Mouse (Mus musculus) bone marrow, adult 2 months (tissue): ENCODE measurements at regions not wholly inside any gene's neighbourhood (a gene's known extent, or its start where the extent isn't known, plus 50 kb on each side); places are given as distances from the start of the nearest gene placed in this dataset.

Source experiments
- H3K27ac ChIP-seq: fragments of 200-500 bp; 2 replicates; pipeline ENCODE4 v1.5.1; 2012; ENCODE audit warnings: low read depth, mild to moderate bottlenecking, control low read depth, inconsistent platforms, low read length; ENCODE audit not compliant: control insufficient read depth, poor library complexity, insufficient read depth
- H3K4me1 ChIP-seq: fragments of 200-500 bp; 2 replicates; pipeline ENCODE4 v1.6.1; 2011; ENCODE audit warnings: low read length; ENCODE audit not compliant: control insufficient read depth, insufficient read depth
- H3K4me3 ChIP-seq: fragments of 200-500 bp; replicated peaks from 2 replicates; pipeline ENCODE3; 2011; ENCODE audit warnings: mild to moderate bottlenecking, low read depth, low read length, control low read depth; ENCODE audit not compliant: control insufficient read depth
- CTCF ChIP-seq: fragments of 200-500 bp; IDR thresholded peaks from 2 replicates; pipeline ENCODE4 v1.5.1; 2011; ENCODE audit warnings: low read length, control low read depth; ENCODE audit not compliant: control insufficient read depth, insufficient read depth
- POLR2A ChIP-seq: fragments of 200-500 bp; IDR thresholded peaks from 2 replicates; pipeline ENCODE4 v1.6.1; 2011; ENCODE audit warnings: low read depth, mild to moderate bottlenecking, control low read depth, low read length, borderline replicate concordance; ENCODE audit not compliant: control insufficient read depth
- whole genome bisulfite sequencing: fragments of 180-500 bp; shearing (Covaris S2); methylation state at CpG from one replicate; pipeline ENCODE4 v1.1.7; 2018; 5-methylcytosine and 5-hydroxymethylcytosine counted together

- Histone ChIP-seq H3K4me1 (peaks cover 2% of the 10 kb centered on the region), H3K27ac (no peak overlapping the region), H3K4me3 (no peak overlapping the region)
- TF ChIP-seq CTCF = no peak
- TF ChIP-seq POLR2A = no peak
- WGBS = 72% methylated on average over 10 of the region's 10 CpGs
Observed at GRCm38 (mm10) chr14:105498155-105498906, 240.0 kb downstream of the Ndfip2 start.

- H3K4me3 ChIP-seq = no peak overlapping the region
- peaks cover 2% of the 10 kb centered on the region for H3K4me1 ChIP-seq
- WGBS = 64% methylated on average over 2 of the region's 2 CpGs
- no peak overlapping the region for H3K27ac ChIP-seq
- TF ChIP-seq POLR2A = no peak
- TF ChIP-seq CTCF = no peak
Observed at GRCm38 (mm10) chr14:105495161-105495560, 236.8 kb downstream of the Ndfip2 start.

GRCm38 (mm10) chr14:105494415-105494814 lies 236.0 kb downstream of the Ndfip2 start:
- H3K27ac ChIP-seq = no peak overlapping the region
- H3K4me3 ChIP-seq = no peak overlapping the region
- TF ChIP-seq POLR2A (no peak), CTCF (no peak)
- WGBS = 82% methylated on average over 3 of the region's 3 CpGs
- peaks cover 1% of the 10 kb centered on the region for H3K4me1 ChIP-seq

GRCm38 (mm10) chr14:105490158-105490557 lies 231.8 kb downstream of the Ndfip2 start:
- WGBS = 47% methylated on average over 3 of the region's 3 CpGs
- TF ChIP-seq POLR2A = no peak
- TF ChIP-seq CTCF = no peak

GRCm38 (mm10) chr14:105483352-105484083 lies 225.1 kb downstream of the Ndfip2 start:
- Histone ChIP-seq H3K4me1 (no peaks in the 10 kb centered on the region; the same call in 1 of the 2 replicates), H3K27ac (peak overlapping the region; percentile 62), H3K4me3 (peak overlapping the region; percentile 10)
- WGBS = 24% methylated on average over 21 of the region's 21 CpGs
- TF ChIP-seq POLR2A = no peak
- no peak for TF ChIP-seq CTCF

More at GRCm38 (mm10) chr14:105490158-105490557, 231.8 kb downstream of the Ndfip2 start:
- Histone ChIP-seq H3K4me3 (no peak overlapping the region), H3K27ac (no peak overlapping the region), H3K4me1 (no peaks in the 10 kb centered on the region)

GRCm38 (mm10) chr14:105482644-105483351 lies 224.4 kb downstream of the Ndfip2 start:
- TF ChIP-seq POLR2A = no peak
- no peak for TF ChIP-seq CTCF
- H3K4me3 ChIP-seq = peak overlapping the region; percentile 53
- H3K4me1 ChIP-seq = no peaks in the 10 kb centered on the region; the same call in 1 of the 2 replicates
- WGBS = 3% methylated on average over 16 of the region's 16 CpGs
- H3K27ac ChIP-seq = peak overlapping the region; percentile 62

GRCm38 (mm10) chr14:105480048-105480447 lies 221.7 kb downstream of the Ndfip2 start:
- no peaks in the 10 kb centered on the region; the same call in 1 of the 2 replicates for H3K4me1 ChIP-seq
- TF ChIP-seq CTCF (no peak), POLR2A (no peak)
- no peak overlapping the region for H3K4me3 ChIP-seq
- H3K27ac ChIP-seq = no peak overlapping the region
- WGBS = 5% methylated on average over 9 of the region's 9 CpGs

GRCm38 (mm10) chr14:105474991-105475553 lies 216.7 kb downstream of the Ndfip2 start:
- Histone ChIP-seq H3K27ac (no peak overlapping the region), H3K4me1 (no peaks in the 10 kb centered on the region), H3K4me3 (no peak overlapping the region)
- TF ChIP-seq CTCF = no peak
- no peak for TF ChIP-seq POLR2A
